Mouse (Mus musculus) kidney, embryonic 15.5 days (tissue): ENCODE results near the gene Rbm42. TPM values are rescaled to one million over a fixed set of nuclear protein-coding genes. Genes with fewer than 3 reads are reported as not detected.

Experiments
- ATAC-seq: fragments of 200-750 bp; cut with Nextera tagmentation; replicated peaks from 2 replicates; pipeline ENCODE4 v1.8.0; 2017; ENCODE audit warnings: moderate TSS enrichment; ENCODE audit not compliant: low FRiP score
- H3K27ac ChIP-seq: fragments of 300-500 bp; sonication (generic); 2 replicates; pipeline ENCODE4 v1.5.1; 2015; ENCODE audit warnings: mild to moderate bottlenecking, inconsistent platforms
- H3K27me3 ChIP-seq: fragments of 300-500 bp; sonication (generic); 2 replicates; pipeline ENCODE4 v1.6.1; 2015; ENCODE audit warnings: inconsistent platforms
- H3K36me3 ChIP-seq: fragments of 300-500 bp; sonication (generic); 2 replicates; pipeline ENCODE4 v1.6.1; 2015; ENCODE audit warnings: inconsistent platforms
- H3K4me1 ChIP-seq: fragments of 300-500 bp; sonication (generic); 2 replicates; pipeline ENCODE4 v1.6.1; 2015; ENCODE audit warnings: inconsistent platforms
- H3K4me2 ChIP-seq: fragments of 300-500 bp; sonication (generic); 2 replicates; pipeline ENCODE4 v1.6.1; 2015; ENCODE audit warnings: moderate library complexity, mild to moderate bottlenecking, inconsistent platforms
- H3K4me3 ChIP-seq: fragments of 300-500 bp; sonication (generic); replicated peaks from 2 replicates; pipeline ENCODE4 v1.5.1; 2015; ENCODE audit warnings: mild to moderate bottlenecking, inconsistent platforms
- H3K9ac ChIP-seq: fragments of 300-500 bp; sonication (generic); 2 replicates; pipeline ENCODE4 v1.6.1; 2015; ENCODE audit warnings: mild to moderate bottlenecking, inconsistent platforms
- H3K9me3 ChIP-seq: fragments of 300-500 bp; sonication (generic); replicated peaks from 2 replicates; pipeline ENCODE4 v1.6.1; 2016; ENCODE audit warnings: inconsistent platforms
- WGBS: fragments of 180-500 bp; shearing (Covaris S2); methylation state at CpG from one replicate; pipeline ENCODE4 v1.1.7; 2015; ENCODE audit warnings: mixed read lengths; 5-methylcytosine and 5-hydroxymethylcytosine counted together
- polyA plus RNA-seq: library from polyadenylated mRNA; unstranded; fragments of >200 nt; fragmentation: Nextera tagmentation; extraction: Ambion mirVana; gene quantifications from 2 replicates; pipeline ENCODE4 v1.2.1, GENCODE M21; 2015

The Rbm42 gene
- polyA plus RNA-seq, 1 experiment from 2014 or later: 118 TPM

GRCm38 (mm10) chr7:30614454-30614853 is 35.7 kb downstream of the Rbm42 start:
- no peaks in the 10 kb centered on the region for H3K27me3 ChIP-seq
- peaks cover 42% of the 10 kb centered on the region for H3K36me3 ChIP-seq
- ATAC-seq: no peak
- peaks cover 15% of the 10 kb centered on the region for H3K4me1 ChIP-seq
- H3K4me2 ChIP-seq: no peak overlapping the region
- H3K9me3 ChIP-seq: no peaks in the 10 kb centered on the region
- no peak overlapping the region for H3K9ac ChIP-seq
- WGBS: 83% methylated on average over 2 of the region's 2 CpGs
- no peak overlapping the region for H3K27ac ChIP-seq
- no peak overlapping the region for H3K4me3 ChIP-seq

- Histone ChIP-seq H3K4me1 (peaks cover 17% of the 10 kb centered on the region), H3K27me3 (no peaks in the 10 kb centered on the region), H3K9ac (no peak overlapping the region), H3K4me2 (0 out of 2 replicates have a peak overlapping the region, but pooled peaks have one; percentile 32), H3K9me3 (no peaks in the 10 kb centered on the region), H3K27ac (0 out of 2 replicates have a peak overlapping the region, but pooled peaks have one; percentile 56), H3K36me3 (peaks cover 34% of the 10 kb centered on the region), H3K4me3 (no peak overlapping the region)
- peak; percentile 31; the same call in 1 of the 2 replicates for ATAC-seq
- WGBS: 23% methylated on average over 14 of the region's 14 CpGs
These were observed 36.5 kb downstream of the Rbm42 start for GRCm38 (mm10) chr7:30613529-30614112.

DNA sequence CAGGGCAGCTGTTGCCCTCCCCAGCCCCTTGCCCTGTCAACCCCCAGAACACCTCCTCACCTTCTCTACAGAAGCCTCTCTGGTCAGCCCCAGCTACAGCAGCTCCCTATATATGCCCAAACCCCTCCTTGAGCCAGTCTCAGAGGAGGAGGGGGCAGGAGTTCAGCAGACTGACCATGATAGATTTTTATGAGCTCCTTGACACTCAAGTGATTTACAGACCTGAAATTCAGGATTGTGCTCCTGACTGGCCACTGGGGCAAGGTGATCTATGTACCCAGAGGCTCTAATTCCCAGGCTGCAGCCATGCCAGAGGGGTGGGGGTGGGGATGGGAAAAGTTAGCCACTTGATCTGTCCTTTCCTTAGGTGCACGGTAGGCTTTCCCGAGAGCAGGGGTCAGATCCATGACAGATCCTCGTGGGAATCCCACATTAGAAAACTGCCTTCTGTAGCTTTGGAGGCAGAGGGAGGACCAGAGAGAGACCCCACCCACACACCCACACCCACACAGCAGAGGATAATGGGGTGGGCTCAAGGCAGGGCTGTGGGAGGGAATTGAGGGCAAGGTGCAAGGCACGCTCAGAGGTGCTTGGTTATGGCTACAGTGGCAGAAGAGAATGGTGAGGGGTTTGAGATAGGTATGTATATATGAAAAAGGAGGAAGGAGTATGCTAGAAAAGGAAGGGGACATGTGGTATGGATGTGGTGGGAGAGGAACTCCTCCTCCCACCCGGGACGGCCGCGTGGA is 37.3 kb downstream of the Rbm42 start, which contains the start of gene Upk1a:
Upk1a (minus strand) TSS at position 194 of the 749 bp plus-strand sequence.
- Histone ChIP-seq H3K4me1 (peaks cover 22% of the 10 kb centered on the region), H3K4me2 (peak within 1 kb of the TSS; percentile 32), H3K27ac (0 out of 2 replicates have a peak within 1 kb of the TSS, but pooled peaks have one; percentile 56), H3K9ac (no peak within 1 kb of the TSS), H3K4me3 (no peak within 1 kb of the TSS), H3K9me3 (no peaks in the 10 kb centered on the region), H3K27me3 (no peaks in the 10 kb centered on the region), H3K36me3 (peaks cover 26% of the 10 kb centered on the region)
- WGBS: 39% methylated on average over 8 of the region's 8 CpGs
- ATAC-seq: peak; percentile 57

GRCm38 (mm10) chr7:30610043-30610442 is 40.1 kb downstream of the Rbm42 start:
- Histone ChIP-seq H3K4me3 (no peak overlapping the region), H3K36me3 (no peaks in the 10 kb centered on the region), H3K9ac (no peak overlapping the region), H3K27ac (no peak overlapping the region), H3K9me3 (no peaks in the 10 kb centered on the region), H3K27me3 (no peaks in the 10 kb centered on the region), H3K4me1 (peaks cover 22% of the 10 kb centered on the region), H3K4me2 (no peak overlapping the region)
- no peak for ATAC-seq
- 60% methylated on average over 7 of the region's 7 CpGs for WGBS

- H3K4me1 ChIP-seq: peaks cover 33% of the 10 kb centered on the region
- H3K27me3 ChIP-seq: no peaks in the 10 kb centered on the region
- 55% methylated on average over 16 of the region's 16 CpGs for WGBS
- no peaks in the 10 kb centered on the region for H3K9me3 ChIP-seq
- no peak overlapping the region for H3K27ac ChIP-seq
- no peak overlapping the region for H3K9ac ChIP-seq
- no peak overlapping the region for H3K4me2 ChIP-seq
- ATAC-seq: no peak
- no peak overlapping the region for H3K4me3 ChIP-seq
- no peaks in the 10 kb centered on the region for H3K36me3 ChIP-seq
These were observed 41.6 kb downstream of the Rbm42 start for GRCm38 (mm10) chr7:30608476-30608875.

- Histone ChIP-seq H3K4me2 (no peak overlapping the region), H3K9me3 (no peaks in the 10 kb centered on the region), H3K4me3 (no peak overlapping the region), H3K4me1 (peaks cover 33% of the 10 kb centered on the region), H3K27ac (no peak overlapping the region), H3K27me3 (no peaks in the 10 kb centered on the region), H3K9ac (no peak overlapping the region), H3K36me3 (no peaks in the 10 kb centered on the region)
- 24% methylated on average over 8 of the region's 8 CpGs for WGBS
- 0 out of 2 replicates have a peak, but pooled peaks have one; percentile 59 for ATAC-seq
These were observed 42.3 kb downstream of the Rbm42 start for GRCm38 (mm10) chr7:30607706-30608309.

- no peaks in the 10 kb centered on the region for H3K27me3 ChIP-seq
- H3K9me3 ChIP-seq: no peaks in the 10 kb centered on the region
- no peak overlapping the region for H3K9ac ChIP-seq
- no peak overlapping the region for H3K4me2 ChIP-seq
- H3K27ac ChIP-seq: no peak overlapping the region
- peaks cover 39% of the 10 kb centered on the region for H3K4me1 ChIP-seq
- ATAC-seq: no peak
- no peaks in the 10 kb centered on the region for H3K36me3 ChIP-seq
- 86% methylated on average over 8 of the region's 8 CpGs for WGBS
- no peak overlapping the region for H3K4me3 ChIP-seq
These were observed 45.2 kb downstream of the Rbm42 start for GRCm38 (mm10) chr7:30604944-30605343.

DNA sequence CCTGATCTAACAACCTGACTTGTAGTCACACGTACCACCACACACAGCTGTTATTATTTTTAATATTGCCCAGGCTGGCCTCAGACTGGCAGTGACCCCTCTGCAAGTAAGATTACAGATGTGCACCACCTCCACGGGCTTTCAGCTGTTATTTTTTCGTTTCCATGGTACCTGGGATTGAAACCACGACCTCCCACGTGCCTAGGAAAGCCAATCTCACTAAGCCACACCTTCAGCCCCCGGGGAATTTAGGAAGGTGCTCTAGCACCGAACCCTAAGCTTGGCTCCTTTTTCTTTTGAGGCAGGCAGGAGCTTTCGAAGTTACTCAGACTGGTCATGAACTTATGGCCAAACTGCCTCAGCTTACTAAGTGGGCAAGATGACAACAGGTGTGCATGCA is 45.7 kb downstream of the Rbm42 start:
- H3K36me3 ChIP-seq: no peaks in the 10 kb centered on the region
- H3K4me1 ChIP-seq: peaks cover 44% of the 10 kb centered on the region
- no peaks in the 10 kb centered on the region for H3K9me3 ChIP-seq
- no peak overlapping the region for H3K27ac ChIP-seq
- H3K27me3 ChIP-seq: no peaks in the 10 kb centered on the region
- H3K4me3 ChIP-seq: no peak overlapping the region
- no peak overlapping the region for H3K9ac ChIP-seq
- no peak for ATAC-seq
- H3K4me2 ChIP-seq: no peak overlapping the region
- WGBS: 37% methylated on average over 8 of the region's 8 CpGs

GRCm38 (mm10) chr7:30602583-30602982 is 47.5 kb downstream of the Rbm42 start:
- H3K36me3 ChIP-seq: no peaks in the 10 kb centered on the region
- H3K27ac ChIP-seq: peak overlapping the region; percentile 82
- H3K4me2 ChIP-seq: no peak overlapping the region
- ATAC-seq: 0 out of 2 replicates have a peak, but pooled peaks have one; percentile 61
- peaks cover 38% of the 10 kb centered on the region for H3K4me1 ChIP-seq
- 22% methylated on average over 3 of the region's 3 CpGs for WGBS
- H3K4me3 ChIP-seq: no peak overlapping the region
- no peaks in the 10 kb centered on the region for H3K27me3 ChIP-seq
- H3K9me3 ChIP-seq: no peaks in the 10 kb centered on the region
- H3K9ac ChIP-seq: no peak overlapping the region

- H3K4me1 ChIP-seq: peaks cover 38% of the 10 kb centered on the region
- ATAC-seq: peak; percentile 9; the same call in 1 of the 2 replicates
- H3K27me3 ChIP-seq: no peaks in the 10 kb centered on the region
- no peak overlapping the region for H3K4me3 ChIP-seq
- no peak overlapping the region for H3K9ac ChIP-seq
- H3K27ac ChIP-seq: peak overlapping the region; percentile 67
- 0 out of 2 replicates have a peak overlapping the region, but pooled peaks have one; percentile 27 for H3K4me2 ChIP-seq
- H3K36me3 ChIP-seq: no peaks in the 10 kb centered on the region
- no peaks in the 10 kb centered on the region for H3K9me3 ChIP-seq
- WGBS: 70% methylated on average over 7 of the region's 7 CpGs
These were observed 49.5 kb downstream of the Rbm42 start for GRCm38 (mm10) chr7:30600651-30601050.

DNA sequence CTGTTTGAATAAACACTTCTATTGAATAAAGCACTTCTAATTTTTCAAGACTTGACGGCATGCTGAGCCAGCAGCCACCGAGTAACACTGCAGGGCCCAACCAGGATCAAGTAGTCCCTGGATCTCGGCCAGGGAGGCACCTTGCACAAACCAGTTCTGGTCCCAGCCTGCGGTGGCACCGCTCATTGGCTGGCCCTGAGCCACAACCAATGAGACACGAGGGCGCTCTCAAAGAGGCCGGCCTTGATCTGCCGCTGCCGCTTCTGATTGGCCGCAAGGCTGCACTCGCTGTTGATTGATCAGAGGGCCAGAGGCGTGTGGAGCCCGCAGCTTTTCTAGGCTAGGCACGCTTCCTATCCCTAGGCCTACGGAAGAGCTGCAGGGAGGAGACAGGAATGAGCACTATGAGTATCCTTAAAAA is 50.2 kb downstream of the Rbm42 start:
- no peaks in the 10 kb centered on the region for H3K9me3 ChIP-seq
- under 1% methylated on average over 16 of the region's 16 CpGs for WGBS
- H3K4me2 ChIP-seq: peak overlapping the region; percentile 27; the same call in 1 of the 2 replicates
- H3K27ac ChIP-seq: peak overlapping the region; percentile 67
- H3K36me3 ChIP-seq: no peaks in the 10 kb centered on the region
- no peak overlapping the region for H3K9ac ChIP-seq
- ATAC-seq: peak; percentile 93
- H3K4me3 ChIP-seq: no peak overlapping the region
- H3K4me1 ChIP-seq: peaks cover 38% of the 10 kb centered on the region
- no peaks in the 10 kb centered on the region for H3K27me3 ChIP-seq

GRCm38 (mm10) chr7:30598786-30599185 is 51.3 kb downstream of the Rbm42 start, which contains the start of gene Zbtb32:
Gene Zbtb32, minus strand, starts transcription at chr7:30598909.
- Histone ChIP-seq H3K4me1 (peaks cover 29% of the 10 kb centered on the region), H3K36me3 (no peaks in the 10 kb centered on the region), H3K4me2 (peak within 1 kb of the TSS; percentile 27; the same call in 1 of the 2 replicates), H3K4me3 (no peak within 1 kb of the TSS), H3K9ac (no peak within 1 kb of the TSS), H3K9me3 (no peaks in the 10 kb centered on the region), H3K27ac (peak within 1 kb of the TSS; percentile 67), H3K27me3 (0 out of 2 replicates have a peak, but pooled peaks cover 3% of the 10 kb centered on the region)
- 95% methylated on average over 12 of the region's 12 CpGs for WGBS
- ATAC-seq: no peak
